In the genomic region with DNA sequence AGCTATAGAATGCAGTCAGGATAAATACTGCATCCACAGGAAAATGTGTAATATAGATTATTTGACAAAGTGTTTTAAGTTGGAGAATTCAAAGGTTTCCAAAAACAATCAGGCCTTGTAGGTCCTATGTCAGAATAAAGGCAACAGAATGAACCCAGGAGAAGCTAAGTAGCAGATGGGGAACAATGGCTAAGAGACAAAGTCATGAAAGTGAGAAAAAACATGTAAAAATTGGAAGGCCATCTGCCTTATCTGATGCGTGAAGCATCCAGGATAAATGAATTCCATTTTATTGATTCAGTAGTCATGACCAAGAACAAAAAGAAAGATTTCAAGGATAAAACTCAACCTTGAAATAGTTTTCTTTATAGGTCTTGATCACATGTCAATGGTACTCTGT, we compare ENCODE assay signal across 27 mouse cellular contexts.
"Had no signal": no experiment of that assay in that cellular context is flagged by ENCODE, and none has a peak within 500 bp of the region (broad histone marks: within the 10 kb centered on the region; RNA-seq: fewer than 3 reads in every experiment).

No protein-coding gene starts in this region.

- H3K4me1 ChIP-seq: limb, embryonic 10.5 days; limb, embryonic 12.5 days; limb, embryonic 13.5 days; limb, embryonic 15.5 days; liver, embryonic 12.5 days; liver, embryonic 13.5 days; liver, embryonic 15.5 days; lung, embryonic 15.5 days; megakaryocyte, embryonic 14.5 days; midbrain, embryonic 10.5 days; midbrain, embryonic 12.5 days; midbrain, embryonic 13.5 days; midbrain, embryonic 15.5 days had no signal

- H3K4me3 ChIP-seq: limb, embryonic 10.5 days; limb, embryonic 12.5 days; limb, embryonic 13.5 days; limb, embryonic 15.5 days; liver, embryonic 12.5 days; liver, embryonic 13.5 days; liver, embryonic 15.5 days; lung, embryonic 15.5 days; megakaryocyte, embryonic 14.5 days; midbrain, embryonic 10.5 days; midbrain, embryonic 12.5 days; midbrain, embryonic 13.5 days; midbrain, embryonic 15.5 days; myocyte had no signal

- DNase-seq: left cerebral cortex, postnatal 4 days; liver; liver, embryonic 13.5 days; liver, postnatal 0 days; lung, adult 18-20 months; lung, adult 2 months; lung, embryonic 14.5 days; lung, postnatal 10 days; lung, postnatal 14 days; lung, postnatal 36 days; lung, postnatal 4 days; midbrain, embryonic 14.5 days had no signal

- H3K27me3 ChIP-seq: limb, embryonic 12.5 days; limb, embryonic 13.5 days; limb, embryonic 15.5 days; liver, embryonic 12.5 days; liver, embryonic 13.5 days; liver, embryonic 15.5 days; lung, embryonic 15.5 days; megakaryocyte, embryonic 14.5 days; midbrain, embryonic 12.5 days; midbrain, embryonic 13.5 days; midbrain, embryonic 15.5 days had no signal

- H3K27ac ChIP-seq: limb, embryonic 10.5 days; limb, embryonic 12.5 days; limb, embryonic 13.5 days; limb, embryonic 15.5 days; liver, embryonic 12.5 days; liver, embryonic 13.5 days; liver, embryonic 14.5 days; liver, embryonic 15.5 days; lung, embryonic 15.5 days; macrophage; midbrain, embryonic 10.5 days; midbrain, embryonic 12.5 days; midbrain, embryonic 13.5 days; midbrain, embryonic 15.5 days had no signal

- H3K36me3 ChIP-seq: limb, embryonic 10.5 days; limb, embryonic 12.5 days; limb, embryonic 13.5 days; limb, embryonic 15.5 days; liver, embryonic 12.5 days; liver, embryonic 13.5 days; liver, embryonic 15.5 days; lung, embryonic 15.5 days; midbrain, embryonic 10.5 days; midbrain, embryonic 12.5 days had no signal
